Mouse (Mus musculus): ENCODE data around the gene Sema5a.

DNA sequence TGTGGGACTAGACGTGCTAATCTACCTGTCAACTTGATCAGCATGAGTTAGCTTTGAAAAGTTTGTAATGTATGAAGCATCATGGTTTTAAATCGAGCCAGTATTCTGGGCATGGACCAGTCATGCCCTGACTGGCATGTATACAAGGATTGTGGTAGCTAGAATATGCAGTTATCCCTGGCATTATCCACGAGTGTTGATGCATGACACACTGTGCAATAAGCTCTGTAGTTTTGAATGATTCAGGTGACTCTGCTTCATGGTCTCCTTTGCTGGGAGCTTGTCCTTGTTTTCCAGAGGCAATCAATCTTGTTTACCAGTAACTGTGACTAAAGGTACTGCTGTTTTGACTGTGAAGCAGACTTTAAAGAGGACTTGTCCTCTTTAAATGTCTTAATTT lies 293.5 kb downstream of the Sema5a start:
- no peak for TF ChIP-seq POLR2A (IDR thresholded peaks at IDR 0.05; ENCODE audit: control insufficient read depth, extremely low read depth, insufficient read depth, low read length, poor library complexity)
- no peak for TF ChIP-seq CTCF (IDR thresholded peaks at IDR 0.05; ENCODE audit: borderline replicate concordance, control insufficient read depth, extremely low read depth, insufficient read depth, low read length, poor library complexity)
